Mouse (Mus musculus) ES-E14 (cell line): ENCODE measurements around the gene Rbbp5.

ENCODE experiments used
- CHD2 ChIP-seq: IDR thresholded peaks from 2 replicates; pipeline ENCODE4 v1.6.1; 2014; ENCODE audit warnings: mild to moderate bottlenecking, low read depth, low read length, inconsistent platforms
- HCFC1 ChIP-seq: IDR thresholded peaks from 2 replicates; pipeline ENCODE4 v1.6.1; 2012; ENCODE audit warnings: low read length, inconsistent platforms, borderline replicate concordance; ENCODE audit not compliant: insufficient read depth
- ZC3H11A ChIP-seq: IDR thresholded peaks from 2 replicates; pipeline ENCODE4 v1.6.1; 2012; ENCODE audit warnings: low read depth, mild to moderate bottlenecking, inconsistent platforms, low read length, borderline replicate concordance

- TF ChIP-seq HCFC1 (no peak), ZC3H11A (no peak), CHD2 (no peak)
Measured at GRCm38 (mm10) chr1:132483759-132484158, 6.6 kb downstream of the Rbbp5 start.
